Mouse (Mus musculus): ENCODE measurements around the gene Stk17b. TPM values are rescaled to one million over a fixed set of nuclear protein-coding genes. Genes with fewer than 3 reads are reported as not detected.

Stk17b gene
- polyA plus RNA-seq, 1 experiment from 2014 or later = 15.0 TPM

GRCm38 (mm10) chr1:53820041-53820632 is 35.1 kb upstream of the Stk17b start:
- no peak for TF ChIP-seq CTCF (IDR thresholded peaks at IDR 0.05; ENCODE audit: low read depth)
- Histone ChIP-seq H3K36me3 (ENCODE audit: insufficient read depth) (no peaks in the 10 kb centered on the region), H3K9me3 (ENCODE audit: low read depth, low read length) (no peaks in the 10 kb centered on the region), H3K27ac (ENCODE audit: low read depth) (no peak overlapping the region), H3K9ac (no peak overlapping the region), H3K4me3 (ENCODE audit: low read depth, low read length) (no peak overlapping the region), H3K4me2 (no peak overlapping the region), H3K4me1 (ENCODE audit: insufficient read depth) (no peaks in the 10 kb centered on the region), H3K27me3 (ENCODE audit: insufficient read depth, low read length) (no peaks in the 10 kb centered on the region)
- DNase-seq = no peak
- WGBS = 70% methylated on average over 5 of the region's 5 CpGs
- ATAC-seq (ENCODE audit: insufficient read depth) = no peak

- no peak overlapping the region for H3K9ac ChIP-seq
- no peak for TF ChIP-seq CTCF (IDR thresholded peaks at IDR 0.05; ENCODE audit: low read depth)
- no peaks in the 10 kb centered on the region for H3K9me3 ChIP-seq (ENCODE audit: low read depth, low read length)
- WGBS = 44% methylated on average over 3 of the region's 3 CpGs
- H3K4me2 ChIP-seq = no peak overlapping the region
- no peaks in the 10 kb centered on the region for H3K27me3 ChIP-seq (ENCODE audit: insufficient read depth, low read length)
- H3K4me1 ChIP-seq (ENCODE audit: insufficient read depth) = no peaks in the 10 kb centered on the region
- no peaks in the 10 kb centered on the region for H3K36me3 ChIP-seq (ENCODE audit: insufficient read depth)
- no peak overlapping the region for H3K4me3 ChIP-seq (ENCODE audit: low read depth, low read length)
- DNase-seq = peak; percentile 27
- ATAC-seq (ENCODE audit: insufficient read depth) = no peak
- no peak overlapping the region for H3K27ac ChIP-seq (ENCODE audit: low read depth)
Observed at GRCm38 (mm10) chr1:53818072-53818862, 33.2 kb upstream of the Stk17b start.

GRCm38 (mm10) chr1:53816353-53816752 is 31.3 kb upstream of the Stk17b start:
- no peak for TF ChIP-seq CTCF (IDR thresholded peaks at IDR 0.05; ENCODE audit: low read depth)
- no peak for DNase-seq
- Histone ChIP-seq H3K4me2 (no peak overlapping the region), H3K27ac (ENCODE audit: low read depth) (no peak overlapping the region), H3K9ac (no peak overlapping the region), H3K4me3 (ENCODE audit: low read depth, low read length) (no peak overlapping the region), H3K27me3 (ENCODE audit: insufficient read depth, low read length) (no peaks in the 10 kb centered on the region), H3K36me3 (ENCODE audit: insufficient read depth) (0 out of 2 replicates have a peak, but pooled peaks cover 4% of the 10 kb centered on the region), H3K4me1 (ENCODE audit: insufficient read depth) (no peaks in the 10 kb centered on the region), H3K9me3 (ENCODE audit: low read depth, low read length) (no peaks in the 10 kb centered on the region)
- ATAC-seq (ENCODE audit: insufficient read depth) = no peak
- WGBS = 78% methylated on average over 2 of the region's 2 CpGs

- TF ChIP-seq CTCF (IDR thresholded peaks at IDR 0.05; ENCODE audit: low read depth) = no peak
- 71% methylated on average over 2 of the region's 2 CpGs for WGBS
Observed at GRCm38 (mm10) chr1:53814077-53814705, 29.2 kb upstream of the Stk17b start.

GRCm38 (mm10) chr1:53811919-53812318 is 26.9 kb upstream of the Stk17b start:
- no peak overlapping the region for H3K4me2 ChIP-seq
- no peak overlapping the region for H3K27ac ChIP-seq (ENCODE audit: low read depth)
- TF ChIP-seq CTCF (IDR thresholded peaks at IDR 0.05; ENCODE audit: low read depth) = no peak
- 0 out of 2 replicates have a peak, but pooled peaks cover 4% of the 10 kb centered on the region for H3K36me3 ChIP-seq (ENCODE audit: insufficient read depth)
- no peak overlapping the region for H3K9ac ChIP-seq
- WGBS = 84% methylated on average over 4 of the region's 4 CpGs
- no peaks in the 10 kb centered on the region for H3K27me3 ChIP-seq (ENCODE audit: insufficient read depth, low read length)
- DNase-seq (no peak), ATAC-seq (ENCODE audit: insufficient read depth) (no peak)
- H3K4me3 ChIP-seq (ENCODE audit: low read depth, low read length) = no peak overlapping the region
- H3K4me1 ChIP-seq (ENCODE audit: insufficient read depth) = no peaks in the 10 kb centered on the region
- H3K9me3 ChIP-seq (ENCODE audit: low read depth, low read length) = no peaks in the 10 kb centered on the region

More at GRCm38 (mm10) chr1:53814077-53814705, 29.2 kb upstream of the Stk17b start:
- H3K9me3 ChIP-seq (ENCODE audit: low read depth, low read length) = no peaks in the 10 kb centered on the region
- DNase-seq (no peak), ATAC-seq (ENCODE audit: insufficient read depth) (no peak)
- no peak overlapping the region for H3K4me2 ChIP-seq
- H3K27ac ChIP-seq (ENCODE audit: low read depth) = no peak overlapping the region
- H3K9ac ChIP-seq = no peak overlapping the region
- 0 out of 2 replicates have a peak, but pooled peaks cover 4% of the 10 kb centered on the region for H3K36me3 ChIP-seq (ENCODE audit: insufficient read depth)
- H3K4me3 ChIP-seq (ENCODE audit: low read depth, low read length) = no peak overlapping the region
- no peaks in the 10 kb centered on the region for H3K4me1 ChIP-seq (ENCODE audit: insufficient read depth)
- no peaks in the 10 kb centered on the region for H3K27me3 ChIP-seq (ENCODE audit: insufficient read depth, low read length)

- no peak for DNase-seq
- ATAC-seq (ENCODE audit: insufficient read depth) = no peak
- Histone ChIP-seq H3K27me3 (ENCODE audit: insufficient read depth, low read length) (no peaks in the 10 kb centered on the region), H3K9me3 (ENCODE audit: low read depth, low read length) (no peaks in the 10 kb centered on the region), H3K36me3 (ENCODE audit: insufficient read depth) (0 out of 2 replicates have a peak, but pooled peaks cover 4% of the 10 kb centered on the region), H3K27ac (ENCODE audit: low read depth) (no peak overlapping the region), H3K4me1 (ENCODE audit: insufficient read depth) (no peaks in the 10 kb centered on the region), H3K4me2 (no peak overlapping the region), H3K9ac (no peak overlapping the region), H3K4me3 (ENCODE audit: low read depth, low read length) (no peak overlapping the region)
- WGBS = 79% methylated on average over 2 of the region's 2 CpGs
- TF ChIP-seq CTCF (IDR thresholded peaks at IDR 0.05; ENCODE audit: low read depth) = no peak
Observed at GRCm38 (mm10) chr1:53808229-53808628, 23.2 kb upstream of the Stk17b start.

- DNase-seq = no peak
- H3K27ac ChIP-seq (ENCODE audit: low read depth) = no peak overlapping the region
- no peak for ATAC-seq (ENCODE audit: insufficient read depth)
- no peaks in the 10 kb centered on the region for H3K4me1 ChIP-seq (ENCODE audit: insufficient read depth)
- 45% methylated on average over 3 of the region's 3 CpGs for WGBS
- no peaks in the 10 kb centered on the region for H3K9me3 ChIP-seq (ENCODE audit: low read depth, low read length)
- H3K9ac ChIP-seq = no peak overlapping the region
- no peak overlapping the region for H3K4me2 ChIP-seq
- H3K4me3 ChIP-seq (ENCODE audit: low read depth, low read length) = no peak overlapping the region
- no peak for TF ChIP-seq CTCF (IDR thresholded peaks at IDR 0.05; ENCODE audit: low read depth)
- no peaks in the 10 kb centered on the region for H3K27me3 ChIP-seq (ENCODE audit: insufficient read depth, low read length)
- no peaks in the 10 kb centered on the region for H3K36me3 ChIP-seq (ENCODE audit: insufficient read depth)
Observed at GRCm38 (mm10) chr1:53797811-53798210, 12.8 kb upstream of the Stk17b start.
